Mouse (Mus musculus): Measurements from ENCODE around the gene Bicc1.

DNA sequence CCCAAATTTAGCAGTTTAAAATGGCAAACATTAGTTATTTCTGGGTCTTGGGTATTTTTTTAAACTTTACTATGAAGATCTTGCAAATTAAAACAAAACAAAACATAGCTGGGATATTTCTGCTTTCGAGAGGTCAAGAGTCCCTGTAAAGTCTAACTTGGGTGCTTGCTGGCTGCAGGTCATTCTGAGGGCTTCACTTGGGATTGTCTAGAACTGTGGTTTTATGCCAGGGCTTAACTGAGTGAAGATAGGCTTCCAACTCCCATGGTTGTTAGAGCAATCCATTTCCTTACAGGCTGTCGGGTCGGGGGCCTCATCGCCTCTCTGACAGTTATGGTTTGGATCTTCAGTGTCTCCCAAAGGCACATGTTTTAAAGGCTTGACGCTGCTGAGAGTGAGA, 11.3 kb upstream of the Bicc1 start:
- TF ChIP-seq CTCF (IDR thresholded peaks at IDR 0.05; ENCODE audit: control insufficient read depth, insufficient read depth, low read length) (no peak), POLR2A (IDR thresholded peaks at IDR 0.05; ENCODE audit: borderline replicate concordance, control insufficient read depth, low read depth, low read length) (no peak)
